Mouse (Mus musculus): Measurements from ENCODE around the gene Ezh1. TPM values are rescaled to one million over a fixed set of nuclear protein-coding genes. Genes with fewer than 3 reads are reported as not detected.
A peak's percentile ranks its signal among the peaks of the same experiment; 100 is the strongest.

Gene Ezh1
- polyA plus RNA-seq, 1 experiment = 42.8 TPM

DNA sequence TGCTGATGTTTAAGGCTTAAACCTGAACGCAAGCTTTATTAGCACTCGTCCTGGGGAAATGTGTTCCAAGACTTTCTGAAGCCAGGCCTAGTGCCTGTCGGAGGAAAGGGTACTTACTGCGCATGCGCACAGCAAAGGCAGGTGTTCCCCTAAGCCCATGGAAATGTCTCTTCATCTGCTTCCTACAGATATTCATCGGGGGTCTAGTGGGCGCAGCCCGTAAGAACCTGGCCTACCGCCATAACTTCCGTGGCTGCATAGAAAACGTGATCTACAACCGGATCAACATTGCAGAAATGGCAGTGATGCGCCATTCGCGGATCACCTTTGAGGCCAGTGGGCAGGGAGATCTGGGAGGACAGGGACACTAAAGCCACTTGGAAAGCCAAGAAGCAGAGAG, 47.0 kb downstream of the Ezh1 start:
- TF ChIP-seq EP300 (IDR thresholded peaks at IDR 0.05; ENCODE audit: insufficient read depth, low read depth, low read length) (no peak), CTCF (IDR thresholded peaks at IDR 0.05; ENCODE audit: low read depth, low read length) (no peak), POLR2A (IDR thresholded peaks at IDR 0.05; ENCODE audit: insufficient read depth, low read length) (no peak)
- Histone ChIP-seq H3K4me3 (ENCODE audit: low read depth, low read length) (no peak overlapping the region), H3K27me3 (ENCODE audit: control insufficient read depth, insufficient read depth, low read length, poor library complexity, severe bottlenecking) (peaks cover 3% of the 10 kb centered on the region; the same call in 1 of the 2 replicates), H3K27ac (ENCODE audit: insufficient read depth, low read length) (no peak overlapping the region), H3K36me3 (ENCODE audit: control insufficient read depth, insufficient read depth, low read length, poor library complexity, severe bottlenecking) (no peaks in the 10 kb centered on the region), H3K4me1 (ENCODE audit: control insufficient read depth, insufficient read depth, low read length) (no peaks in the 10 kb centered on the region), H3K9ac (ENCODE audit: low read depth, poor library complexity, severe bottlenecking) (no peak overlapping the region), H3K9me3 (replicated peaks; ENCODE audit: control insufficient read depth, insufficient read depth, low read length, poor library complexity, severe bottlenecking) (no peaks in the 10 kb centered on the region)

GRCm38 (mm10) chr11:101178061-101179058, 47.9 kb downstream of the Ezh1 start:
- TF ChIP-seq POLR2A (IDR thresholded peaks at IDR 0.05; ENCODE audit: insufficient read depth, low read length) = no peak
- no peak for TF ChIP-seq CTCF (IDR thresholded peaks at IDR 0.05; ENCODE audit: low read depth, low read length)
- TF ChIP-seq EP300 (IDR thresholded peaks at IDR 0.05; ENCODE audit: insufficient read depth, low read depth, low read length) = no peak
- H3K9me3 ChIP-seq (replicated peaks; ENCODE audit: control insufficient read depth, insufficient read depth, low read length, poor library complexity, severe bottlenecking) = no peaks in the 10 kb centered on the region
- peaks cover 4% of the 10 kb centered on the region; the same call in 1 of the 2 replicates for H3K27me3 ChIP-seq (ENCODE audit: control insufficient read depth, insufficient read depth, low read length, poor library complexity, severe bottlenecking)
- H3K4me3 ChIP-seq (ENCODE audit: low read depth, low read length) = no peak overlapping the region
- no peak overlapping the region for H3K27ac ChIP-seq (ENCODE audit: insufficient read depth, low read length)
- no peaks in the 10 kb centered on the region for H3K36me3 ChIP-seq (ENCODE audit: control insufficient read depth, insufficient read depth, low read length, poor library complexity, severe bottlenecking)
- H3K9ac ChIP-seq (ENCODE audit: low read depth, poor library complexity, severe bottlenecking) = no peak overlapping the region
- H3K4me1 ChIP-seq (ENCODE audit: control insufficient read depth, insufficient read depth, low read length) = no peaks in the 10 kb centered on the region

GRCm38 (mm10) chr11:101176933-101177773, 49.1 kb downstream of the Ezh1 start:
- Histone ChIP-seq H3K4me3 (ENCODE audit: low read depth, low read length) (no peak overlapping the region), H3K9me3 (replicated peaks; ENCODE audit: control insufficient read depth, insufficient read depth, low read length, poor library complexity, severe bottlenecking) (no peaks in the 10 kb centered on the region), H3K27me3 (ENCODE audit: control insufficient read depth, insufficient read depth, low read length, poor library complexity, severe bottlenecking) (peaks cover 4% of the 10 kb centered on the region; the same call in 1 of the 2 replicates), H3K4me1 (ENCODE audit: control insufficient read depth, insufficient read depth, low read length) (no peaks in the 10 kb centered on the region), H3K9ac (ENCODE audit: low read depth, poor library complexity, severe bottlenecking) (no peak overlapping the region), H3K27ac (ENCODE audit: insufficient read depth, low read length) (no peak overlapping the region), H3K36me3 (ENCODE audit: control insufficient read depth, insufficient read depth, low read length, poor library complexity, severe bottlenecking) (no peaks in the 10 kb centered on the region)
- TF ChIP-seq CTCF (IDR thresholded peaks at IDR 0.05; ENCODE audit: low read depth, low read length) (peak; percentile 73), EP300 (IDR thresholded peaks at IDR 0.05; ENCODE audit: insufficient read depth, low read depth, low read length) (no peak)

- Histone ChIP-seq H3K27ac (ENCODE audit: insufficient read depth, low read length) (no peak overlapping the region), H3K36me3 (ENCODE audit: control insufficient read depth, insufficient read depth, low read length, poor library complexity, severe bottlenecking) (no peaks in the 10 kb centered on the region), H3K27me3 (ENCODE audit: control insufficient read depth, insufficient read depth, low read length, poor library complexity, severe bottlenecking) (peaks cover 4% of the 10 kb centered on the region; the same call in 1 of the 2 replicates), H3K9ac (ENCODE audit: low read depth, poor library complexity, severe bottlenecking) (no peak overlapping the region), H3K4me3 (ENCODE audit: low read depth, low read length) (peak overlapping the region; percentile 52), H3K9me3 (replicated peaks; ENCODE audit: control insufficient read depth, insufficient read depth, low read length, poor library complexity, severe bottlenecking) (no peaks in the 10 kb centered on the region), H3K4me1 (ENCODE audit: control insufficient read depth, insufficient read depth, low read length) (no peaks in the 10 kb centered on the region)
- TF ChIP-seq EP300 (IDR thresholded peaks at IDR 0.05; ENCODE audit: insufficient read depth, low read depth, low read length) (no peak), CTCF (IDR thresholded peaks at IDR 0.05; ENCODE audit: low read depth, low read length) (peak; percentile 40)
Measured at GRCm38 (mm10) chr11:101176117-101176691, 50.1 kb downstream of the Ezh1 start.

- Histone ChIP-seq H3K4me1 (ENCODE audit: control insufficient read depth, insufficient read depth, low read length) (no peaks in the 10 kb centered on the region), H3K27me3 (ENCODE audit: control insufficient read depth, insufficient read depth, low read length, poor library complexity, severe bottlenecking) (peaks cover 4% of the 10 kb centered on the region; the same call in 1 of the 2 replicates), H3K36me3 (ENCODE audit: control insufficient read depth, insufficient read depth, low read length, poor library complexity, severe bottlenecking) (no peaks in the 10 kb centered on the region), H3K9ac (ENCODE audit: low read depth, poor library complexity, severe bottlenecking) (no peak overlapping the region), H3K9me3 (replicated peaks; ENCODE audit: control insufficient read depth, insufficient read depth, low read length, poor library complexity, severe bottlenecking) (no peaks in the 10 kb centered on the region), H3K4me3 (ENCODE audit: low read depth, low read length) (no peak overlapping the region), H3K27ac (ENCODE audit: insufficient read depth, low read length) (no peak overlapping the region)
- no peak for TF ChIP-seq EP300 (IDR thresholded peaks at IDR 0.05; ENCODE audit: insufficient read depth, low read depth, low read length)
- no peak for TF ChIP-seq POLR2A (IDR thresholded peaks at IDR 0.05; ENCODE audit: insufficient read depth, low read length)
- no peak for TF ChIP-seq CTCF (IDR thresholded peaks at IDR 0.05; ENCODE audit: low read depth, low read length)
Measured at GRCm38 (mm10) chr11:101175636-101176116, 50.6 kb downstream of the Ezh1 start.

Data from ES-Bruce4 (cell line).